Mouse (Mus musculus) myocyte (in vitro differentiated cells): ENCODE measurements around the gene Gapdh.
"Not testable (repeated sequence)": the region's sequence is repeated elsewhere in the genome, so short reads cannot be mapped to it uniquely, and the experiment has no call there.

Source experiments
- CEBPB ChIP-seq: IDR thresholded peaks from 2 replicates; pipeline ENCODE4 v1.6.1; 2011; ENCODE audit warnings: mild to moderate bottlenecking, moderate library complexity; ENCODE audit not compliant: poor library complexity, insufficient read depth, severe bottlenecking
- E2F4 ChIP-seq: IDR thresholded peaks from one replicate; pipeline ENCODE4 v1.6.1; 2011; ENCODE audit warnings: mild to moderate bottlenecking, control low read depth, moderate library complexity; ENCODE audit not compliant: insufficient read depth
- MAX ChIP-seq: IDR thresholded peaks from one replicate; pipeline ENCODE4 v1.6.1; 2011; ENCODE audit warnings: low read depth, mild to moderate bottlenecking, control low read depth
- MYOD1 ChIP-seq, 3 experiments: IDR thresholded peaks; one replicate each; pipeline ENCODE4 v1.6.1; 2011; ENCODE audit warnings: control low read depth in 2 of 3, low read depth in 2 of 3, mild to moderate bottlenecking in 2 of 3, moderate library complexity in 1 of 3; ENCODE audit not compliant: insufficient read length in 2 of 3, control insufficient read depth in 1 of 3
- POLR2A ChIP-seq: IDR thresholded peaks from one replicate; pipeline ENCODE4 v1.6.1; 2011; ENCODE audit warnings: low read depth, mild to moderate bottlenecking, control low read depth, moderate library complexity; ENCODE audit not compliant: insufficient read length
- TCF12 ChIP-seq: IDR thresholded peaks from one replicate; pipeline ENCODE4 v1.6.1; 2011; ENCODE audit warnings: mild to moderate bottlenecking, control low read depth; ENCODE audit not compliant: poor library complexity, insufficient read depth, severe bottlenecking
- USF1 ChIP-seq: IDR thresholded peaks from one replicate; pipeline ENCODE4 v1.6.1; 2011; ENCODE audit warnings: low read depth, mild to moderate bottlenecking, control low read depth, moderate library complexity

DNA sequence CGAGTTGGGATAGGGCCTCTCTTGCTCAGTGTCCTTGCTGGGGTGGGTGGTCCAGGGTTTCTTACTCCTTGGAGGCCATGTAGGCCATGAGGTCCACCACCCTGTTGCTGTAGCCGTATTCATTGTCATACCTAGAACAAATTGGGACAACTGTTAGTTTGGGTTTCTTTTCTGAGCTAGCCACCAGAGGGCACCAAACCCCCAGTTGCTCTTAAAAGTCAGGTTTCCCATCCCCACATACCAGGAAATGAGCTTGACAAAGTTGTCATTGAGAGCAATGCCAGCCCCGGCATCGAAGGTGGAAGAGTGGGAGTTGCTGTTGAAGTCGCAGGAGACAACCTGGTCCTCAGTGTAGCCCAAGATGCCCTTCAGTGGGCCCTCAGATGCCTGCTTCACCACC is 4.3 kb downstream of the Gapdh start:
- not testable (repeated sequence) for TF ChIP-seq POLR2A; CEBPB; TCF12; MAX; E2F4; MYOD1 (IDR thresholded peaks at IDR 0.05; ENCODE audit: control insufficient read depth in 1 of 3, insufficient read length in 2 of 3, low read depth in 2 of 3); USF1
